Mouse (Mus musculus): Measurements from ENCODE around the gene Rab26.

DNA sequence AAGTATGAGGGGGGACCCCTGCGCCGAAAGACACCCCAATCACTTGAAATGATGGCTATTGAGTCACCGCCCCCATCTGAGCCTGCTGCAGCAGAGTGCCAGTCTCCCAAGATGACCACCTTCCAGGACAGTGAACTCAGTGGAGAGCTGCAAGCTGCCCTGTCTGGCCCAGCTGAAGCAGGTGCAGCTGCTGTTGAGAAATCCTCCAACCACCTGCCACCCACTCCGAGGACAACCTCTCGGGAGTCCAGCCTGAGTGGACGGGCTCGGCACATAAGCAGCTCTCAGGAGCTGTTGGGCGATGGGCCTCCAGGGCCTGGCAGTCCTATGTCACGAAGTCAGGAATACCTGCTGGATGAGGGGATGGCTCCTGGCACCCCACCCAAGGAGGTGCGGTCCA, 29.9 kb downstream of the Rab26 start:
- TF ChIP-seq GATA1 (IDR thresholded peaks at IDR 0.05; ENCODE audit: low read length) (no peak), TAL1 (IDR thresholded peaks at IDR 0.05; ENCODE audit: low read length) (no peak)
